Mouse (Mus musculus): ENCODE results near the gene Dnah1. TPM values are rescaled to one million over a fixed set of nuclear protein-coding genes. Genes with fewer than 3 reads are reported as not detected.

Dnah1 gene
- polyA plus RNA-seq, 1 experiment from 2014 or later = 4.7 TPM

- WGBS = under 1% methylated on average over 75 of the region's 75 CpGs
- Histone ChIP-seq H3K9me3 (no peaks in the 10 kb centered on the region), H3K4me3 (peak within 1 kb of the TSS; percentile 88), H3K4me1 (peaks cover 26% of the 10 kb centered on the region), H3K27me3 (replicated peaks; ENCODE audit: low read depth, poor library complexity, severe bottlenecking) (no peaks in the 10 kb centered on the region), H3K36me3 (replicated peaks) (peaks cover 37% of the 10 kb centered on the region), H3K27ac (replicated peaks) (peak within 1 kb of the TSS; percentile 97)
- DNase-seq (ENCODE audit: low spot score) = peak; percentile 98
Measured at GRCm38 (mm10) chr14:31251084-31251604, 72.6 kb downstream of the Dnah1 start, which contains the start of the genes Phf7 and Bap1. Gene Phf7, minus strand, starts transcription at chr14:31251317. Gene Bap1, plus strand, starts transcription at chr14:31251450.

DNA sequence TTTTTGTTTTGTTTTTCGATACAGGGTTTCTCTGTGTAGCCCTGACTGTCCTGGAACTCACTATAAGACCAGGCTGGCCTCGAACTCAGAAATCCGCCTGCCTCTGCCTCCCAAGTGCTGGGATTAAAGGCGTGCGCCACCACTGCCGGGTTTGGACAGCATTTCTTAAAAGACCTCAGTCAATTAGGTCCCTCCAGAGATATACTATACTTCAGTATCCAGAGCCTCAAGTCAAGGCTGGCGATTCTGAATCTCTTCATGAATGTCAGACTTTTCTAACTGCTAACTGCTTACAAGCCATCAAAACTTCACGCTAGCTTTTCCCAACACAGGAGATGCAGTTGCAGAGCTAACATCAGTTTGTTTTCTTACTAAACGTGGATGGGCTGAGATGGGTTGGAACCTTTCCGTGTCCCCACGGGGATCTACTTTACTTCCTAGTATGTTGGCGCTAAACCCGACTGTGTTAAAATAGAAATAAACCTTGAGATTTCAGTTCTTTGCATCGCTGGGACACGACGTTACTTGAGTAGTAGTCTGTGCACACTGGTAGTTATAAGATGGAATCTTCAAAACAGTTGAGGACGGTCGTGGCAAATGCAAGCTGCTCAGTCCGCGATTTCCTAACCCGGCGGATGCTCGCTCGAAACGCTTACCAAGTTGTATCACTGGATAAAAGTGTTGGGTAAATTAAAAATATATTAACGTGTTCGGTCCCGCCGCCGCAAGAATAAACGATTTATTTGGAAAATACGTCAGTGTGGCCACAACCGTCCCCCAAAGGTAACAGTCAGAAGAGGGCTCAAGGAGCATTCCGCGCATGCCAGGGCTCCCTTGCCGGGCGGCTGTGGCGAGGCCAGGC is 73.2 kb downstream of the Dnah1 start:
- H3K9me3 ChIP-seq = no peaks in the 10 kb centered on the region
- peak overlapping the region; percentile 88 for H3K4me3 ChIP-seq
- 22% methylated on average over 38 of the region's 38 CpGs for WGBS
- H3K27ac ChIP-seq (replicated peaks) = peak overlapping the region; percentile 97
- peaks cover 30% of the 10 kb centered on the region for H3K36me3 ChIP-seq (replicated peaks)
- no peak for DNase-seq (ENCODE audit: low spot score)
- H3K27me3 ChIP-seq (replicated peaks; ENCODE audit: low read depth, poor library complexity, severe bottlenecking) = no peaks in the 10 kb centered on the region
- H3K4me1 ChIP-seq = peaks cover 26% of the 10 kb centered on the region

GRCm38 (mm10) chr14:31248396-31248795 is 75.3 kb downstream of the Dnah1 start:
- H3K27me3 ChIP-seq (replicated peaks; ENCODE audit: low read depth, poor library complexity, severe bottlenecking) = no peaks in the 10 kb centered on the region
- H3K36me3 ChIP-seq (replicated peaks) = peaks cover 10% of the 10 kb centered on the region
- DNase-seq (ENCODE audit: low spot score) = no peak
- H3K27ac ChIP-seq (replicated peaks) = no peak overlapping the region
- H3K9me3 ChIP-seq = no peaks in the 10 kb centered on the region
- H3K4me1 ChIP-seq = peaks cover 26% of the 10 kb centered on the region
- WGBS = 90% methylated on average over 6 of the region's 6 CpGs
- no peak overlapping the region for H3K4me3 ChIP-seq

DNA sequence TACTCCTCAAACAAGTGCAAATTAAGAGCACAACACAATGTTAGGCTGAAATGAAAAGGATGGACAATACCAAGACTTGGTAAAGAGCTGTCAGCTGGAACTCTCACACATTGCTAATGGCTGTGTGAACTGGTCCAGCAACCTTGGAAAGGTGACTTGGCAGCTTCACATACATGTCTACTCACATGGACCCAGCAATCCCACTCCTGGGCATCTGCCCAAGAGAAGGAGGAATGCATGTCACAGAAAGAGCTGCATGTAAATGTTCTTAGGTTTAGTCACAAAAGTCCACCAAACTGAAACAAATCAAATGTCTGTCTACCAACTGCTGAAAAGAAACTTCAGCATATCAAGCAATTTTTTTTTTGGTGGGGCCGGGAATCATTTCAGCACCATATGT is 77.8 kb downstream of the Dnah1 start:
- Histone ChIP-seq H3K27ac (replicated peaks) (no peak overlapping the region), H3K36me3 (replicated peaks) (no peaks in the 10 kb centered on the region), H3K4me3 (no peak overlapping the region), H3K4me1 (peaks cover 13% of the 10 kb centered on the region), H3K27me3 (replicated peaks; ENCODE audit: low read depth, poor library complexity, severe bottlenecking) (no peaks in the 10 kb centered on the region), H3K9me3 (no peaks in the 10 kb centered on the region)
- DNase-seq (ENCODE audit: low spot score) = no peak
- 81% methylated on average over 1 of the region's 1 CpGs for WGBS

DNA sequence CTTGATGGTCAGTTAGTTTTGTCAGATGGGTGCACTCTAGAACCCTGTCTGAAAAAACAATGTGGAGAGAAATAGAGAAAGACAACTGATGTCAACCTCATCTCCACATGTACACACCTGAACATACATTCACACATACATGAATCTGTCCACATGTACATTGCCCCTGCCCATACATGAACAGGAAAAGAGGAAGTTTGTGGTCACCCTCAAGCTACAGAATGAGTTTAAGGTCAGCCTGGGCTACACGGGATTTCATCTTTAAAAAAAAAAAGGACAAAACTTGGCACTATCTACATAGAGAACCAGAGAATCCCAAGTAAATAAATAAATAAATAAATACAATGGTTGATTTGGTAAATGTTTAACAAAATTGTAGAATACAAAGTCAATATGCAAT is 78.9 kb downstream of the Dnah1 start:
- DNase-seq (ENCODE audit: low spot score) = no peak
- 81% methylated on average over 1 of the region's 1 CpGs for WGBS
- 0 out of 2 replicates have a peak, but pooled peaks cover 3% of the 10 kb centered on the region for H3K36me3 ChIP-seq (replicated peaks)

GRCm38 (mm10) chr14:31240528-31240927 is 83.2 kb downstream of the Dnah1 start:
- WGBS = 49% methylated on average over 3 of the region's 3 CpGs
- Histone ChIP-seq H3K4me1 (peaks cover 11% of the 10 kb centered on the region), H3K9me3 (no peaks in the 10 kb centered on the region), H3K27me3 (replicated peaks; ENCODE audit: low read depth, poor library complexity, severe bottlenecking) (no peaks in the 10 kb centered on the region), H3K4me3 (no peak overlapping the region), H3K36me3 (replicated peaks) (peaks cover 7% of the 10 kb centered on the region; the same call in 1 of the 2 replicates), H3K27ac (replicated peaks) (no peak overlapping the region)
- no peak for DNase-seq (ENCODE audit: low spot score)

More for the DNA sequence above, 78.9 kb downstream of the Dnah1 start:
- Histone ChIP-seq H3K4me1 (peaks cover 13% of the 10 kb centered on the region), H3K9me3 (no peaks in the 10 kb centered on the region), H3K27ac (replicated peaks) (no peak overlapping the region), H3K27me3 (replicated peaks; ENCODE audit: low read depth, poor library complexity, severe bottlenecking) (no peaks in the 10 kb centered on the region), H3K4me3 (no peak overlapping the region)

DNA sequence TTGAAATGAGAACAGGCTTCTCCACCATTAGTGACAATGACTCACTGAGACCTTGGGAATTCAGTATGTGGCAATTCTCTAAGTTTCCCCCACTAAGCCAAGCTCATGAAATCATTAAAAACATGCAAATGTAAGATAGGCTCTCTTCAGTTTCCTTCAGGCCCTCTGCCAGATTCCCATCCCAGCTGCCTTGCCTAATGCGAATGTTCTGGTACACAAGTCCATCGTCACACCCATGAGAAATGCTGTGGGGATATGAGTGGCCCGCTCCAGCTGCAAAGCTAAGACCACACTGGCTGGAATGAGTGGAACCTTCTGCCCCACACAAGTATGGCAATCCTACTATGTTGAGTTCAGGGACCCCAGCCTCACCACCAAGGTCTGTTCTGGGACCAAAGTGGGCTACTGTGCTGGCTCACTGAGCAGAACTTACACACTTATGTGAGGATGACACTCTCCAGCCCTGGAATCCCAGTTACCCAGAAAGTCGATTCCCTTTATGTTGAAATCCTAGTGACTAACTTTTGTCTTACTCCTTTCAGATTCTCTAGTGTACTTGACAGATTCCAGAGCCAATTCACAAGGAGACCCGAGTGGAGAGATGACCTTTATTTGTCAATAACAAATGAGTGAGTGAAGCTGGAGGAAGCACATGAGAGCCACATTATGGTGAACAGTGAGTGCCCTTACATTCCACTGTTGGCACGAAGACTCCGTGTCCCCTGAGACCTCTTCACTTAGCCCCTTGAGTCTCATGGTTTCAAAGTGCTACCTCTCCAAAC is 86.4 kb downstream of the Dnah1 start:
- 86% methylated on average over 7 of the region's 7 CpGs for WGBS
- peaks cover 7% of the 10 kb centered on the region; the same call in 1 of the 2 replicates for H3K36me3 ChIP-seq (replicated peaks)
- no peaks in the 10 kb centered on the region for H3K27me3 ChIP-seq (replicated peaks; ENCODE audit: low read depth, poor library complexity, severe bottlenecking)
- peaks cover 16% of the 10 kb centered on the region for H3K4me1 ChIP-seq
- DNase-seq (ENCODE audit: low spot score) = no peak
- no peaks in the 10 kb centered on the region for H3K9me3 ChIP-seq
- H3K4me3 ChIP-seq = no peak overlapping the region
- no peak overlapping the region for H3K27ac ChIP-seq (replicated peaks)

- 27% methylated on average over 11 of the region's 11 CpGs for WGBS
- Histone ChIP-seq H3K4me1 (peaks cover 27% of the 10 kb centered on the region), H3K36me3 (replicated peaks) (peaks cover 5% of the 10 kb centered on the region; the same call in 1 of the 2 replicates), H3K27ac (replicated peaks) (peak overlapping the region; percentile 66; the same call in 1 of the 2 replicates), H3K27me3 (replicated peaks; ENCODE audit: low read depth, poor library complexity, severe bottlenecking) (no peaks in the 10 kb centered on the region), H3K9me3 (no peaks in the 10 kb centered on the region), H3K4me3 (peak overlapping the region; percentile 1; the same call in 1 of the 2 replicates)
- peak; percentile 77 for DNase-seq (ENCODE audit: low spot score)
Measured at GRCm38 (mm10) chr14:31233996-31234591, 89.6 kb downstream of the Dnah1 start.

DNA sequence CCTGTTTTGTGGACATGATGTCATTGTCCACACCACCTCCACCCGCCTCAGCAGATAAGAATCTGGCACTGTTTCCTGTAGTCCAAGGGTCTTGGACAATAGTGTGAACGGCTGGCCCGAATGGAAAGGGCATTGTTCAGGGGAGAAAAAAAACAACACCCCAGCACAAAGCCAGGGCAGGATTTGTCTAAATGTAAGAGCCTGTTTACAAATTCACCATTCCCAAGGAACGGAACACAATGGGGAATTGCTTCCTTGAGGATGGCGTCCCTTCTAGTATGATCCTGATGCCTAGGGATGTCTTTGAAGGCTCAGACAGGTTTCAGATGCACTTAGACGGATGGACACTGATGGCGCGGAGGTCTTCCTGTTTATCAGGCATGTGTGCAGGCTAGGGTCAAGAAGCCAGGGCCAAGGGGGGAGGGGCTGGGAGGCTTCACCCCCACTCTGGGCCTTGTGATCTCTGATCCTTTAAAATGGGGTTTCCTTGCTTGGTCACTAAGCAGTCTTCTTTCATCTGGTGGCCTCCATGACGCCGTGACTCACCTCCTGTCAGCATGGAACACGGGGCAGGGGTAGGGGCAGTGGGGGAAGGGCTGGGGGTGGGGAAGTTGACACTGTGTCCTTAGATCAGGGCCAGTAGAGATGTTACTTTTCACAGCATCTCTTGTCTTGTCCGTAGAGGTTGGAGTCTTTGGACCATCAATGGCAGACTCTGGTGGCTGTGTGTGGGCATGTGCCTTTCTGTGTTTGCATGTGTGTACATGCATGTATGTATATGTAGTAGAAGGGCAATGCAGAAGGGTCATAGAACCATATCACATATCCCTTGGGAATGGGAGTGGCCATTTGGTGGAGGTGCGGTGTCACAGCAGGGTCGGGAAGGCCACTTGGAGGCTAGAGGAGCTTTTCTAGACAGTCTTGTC is 90.4 kb downstream of the Dnah1 start:
- no peak overlapping the region for H3K4me3 ChIP-seq
- H3K36me3 ChIP-seq (replicated peaks) = no peaks in the 10 kb centered on the region
- H3K27me3 ChIP-seq (replicated peaks; ENCODE audit: low read depth, poor library complexity, severe bottlenecking) = no peaks in the 10 kb centered on the region
- no peak overlapping the region for H3K27ac ChIP-seq (replicated peaks)
- no peaks in the 10 kb centered on the region for H3K9me3 ChIP-seq
- H3K4me1 ChIP-seq = peaks cover 35% of the 10 kb centered on the region
- no peak for DNase-seq (ENCODE audit: low spot score)
- WGBS = 85% methylated on average over 14 of the region's 14 CpGs

DNA sequence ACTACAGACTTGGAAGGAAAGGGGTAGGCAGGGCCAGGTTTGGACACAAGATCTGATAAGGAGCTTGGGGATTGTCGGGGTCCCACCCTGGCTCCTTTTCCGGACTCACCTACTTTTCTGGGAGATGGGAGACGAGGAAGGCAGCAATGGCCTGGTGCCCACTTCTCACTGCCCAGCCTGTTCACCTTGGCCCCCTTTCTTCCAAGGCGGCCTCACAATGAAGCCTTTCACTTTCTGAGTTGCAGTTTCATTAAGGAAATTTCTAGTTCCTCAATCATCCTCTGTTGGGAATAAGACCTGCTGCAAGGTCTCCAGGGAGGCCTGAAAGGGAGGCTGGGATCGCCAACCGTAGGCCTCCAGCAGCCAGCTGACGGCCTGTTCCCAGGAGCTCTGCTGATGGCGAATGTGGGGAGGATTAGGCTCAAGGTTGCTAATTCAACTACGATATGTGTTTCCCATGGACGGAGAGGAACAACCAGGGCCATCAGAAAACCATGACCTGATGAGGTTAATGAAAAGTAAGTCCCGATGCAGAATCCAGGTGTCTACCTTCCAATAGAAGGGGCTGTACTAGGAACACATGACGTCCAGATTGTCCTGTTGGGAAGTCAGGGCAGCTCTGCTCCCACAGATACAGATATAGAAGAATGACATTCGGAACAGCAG is 91.2 kb downstream of the Dnah1 start:
- Histone ChIP-seq H3K9me3 (no peaks in the 10 kb centered on the region), H3K36me3 (replicated peaks) (no peaks in the 10 kb centered on the region), H3K4me3 (no peak overlapping the region), H3K27ac (replicated peaks) (no peak overlapping the region; the same call in 1 of the 2 replicates), H3K27me3 (replicated peaks; ENCODE audit: low read depth, poor library complexity, severe bottlenecking) (no peaks in the 10 kb centered on the region), H3K4me1 (peaks cover 43% of the 10 kb centered on the region)
- WGBS = 87% methylated on average over 13 of the region's 13 CpGs
- no peak for DNase-seq (ENCODE audit: low spot score)

DNA sequence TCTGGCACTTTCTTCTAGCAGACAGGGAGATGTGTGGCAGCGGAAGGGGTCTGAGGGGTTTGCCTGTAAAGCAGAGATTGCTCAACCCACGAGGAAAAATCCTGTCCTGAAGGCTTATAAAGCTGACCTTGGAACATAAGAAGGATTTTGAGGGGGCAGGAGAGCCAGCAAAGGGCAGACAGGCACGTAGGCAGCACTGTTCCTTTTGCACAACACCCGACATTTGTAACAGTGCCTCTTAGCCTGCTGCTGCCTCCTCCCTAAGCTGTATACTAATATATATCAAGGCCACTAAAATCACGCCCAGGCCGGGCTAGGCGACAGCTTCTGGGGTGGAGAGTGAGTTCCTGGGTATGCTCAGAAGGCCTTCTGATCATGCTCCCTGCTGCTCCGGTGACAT is 93.3 kb downstream of the Dnah1 start:
- H3K4me1 ChIP-seq = peaks cover 46% of the 10 kb centered on the region
- no peaks in the 10 kb centered on the region for H3K27me3 ChIP-seq (replicated peaks; ENCODE audit: low read depth, poor library complexity, severe bottlenecking)
- DNase-seq (ENCODE audit: low spot score) = no peak
- no peaks in the 10 kb centered on the region for H3K36me3 ChIP-seq (replicated peaks)
- 68% methylated on average over 8 of the region's 8 CpGs for WGBS
- no peak overlapping the region for H3K4me3 ChIP-seq
- peak overlapping the region; percentile 36; the same call in 1 of the 2 replicates for H3K27ac ChIP-seq (replicated peaks)
- no peaks in the 10 kb centered on the region for H3K9me3 ChIP-seq
